Mouse (Mus musculus) spleen, adult 2 months (tissue): ENCODE data around the gene Tax1bp1. TPM values are rescaled to one million over a fixed set of nuclear protein-coding genes. Genes with fewer than 3 reads are reported as not detected.

ENCODE experiments used
- DNase-seq, 2 experiments: peaks; one replicate each; pipeline versions ENCODE4 v3.0.0 to v3.0.0-alpha.2; 2012 to 2021; ENCODE audit warnings: low spot score in 2 of 2, low read depth in 1 of 2
- H3K27ac ChIP-seq: fragments of 200-500 bp; 2 replicates; pipeline ENCODE4 v1.5.1; 2012; ENCODE audit warnings: low read length, inconsistent platforms; ENCODE audit not compliant: insufficient read depth
- H3K27me3 ChIP-seq: fragments of 200-500 bp; 2 replicates; pipeline ENCODE4 v1.6.1; 2012; ENCODE audit warnings: mild to moderate bottlenecking, moderate library complexity, low read length, inconsistent platforms; ENCODE audit not compliant: control insufficient read depth, insufficient read depth
- H3K36me3 ChIP-seq: fragments of 200-500 bp; 2 replicates; pipeline ENCODE4 v1.6.1; 2012; ENCODE audit warnings: mild to moderate bottlenecking, low read length, inconsistent platforms; ENCODE audit not compliant: control insufficient read depth, insufficient read depth
- H3K4me1 ChIP-seq: fragments of 200-500 bp; 2 replicates; pipeline ENCODE4 v1.6.1; 2011; ENCODE audit warnings: inconsistent platforms; ENCODE audit not compliant: control insufficient read depth, insufficient read depth, insufficient read length
- H3K4me3 ChIP-seq: fragments of 200-500 bp; 2 replicates; pipeline ENCODE4 v1.5.1; 2011; ENCODE audit warnings: mild to moderate bottlenecking, inconsistent platforms; ENCODE audit not compliant: insufficient read depth, insufficient read length; ENCODE audit errors: extremely low read depth
- CTCF ChIP-seq: fragments of 200-500 bp; IDR thresholded peaks from 2 replicates; pipeline ENCODE4 v1.5.1; 2011; ENCODE audit warnings: mild to moderate bottlenecking, inconsistent platforms; ENCODE audit not compliant: insufficient read depth, insufficient read length, insufficient replicate concordance; ENCODE audit errors: extremely low read depth
- POLR2A ChIP-seq: fragments of 200-500 bp; IDR thresholded peaks from 2 replicates; pipeline ENCODE4 v1.6.1; 2011; ENCODE audit warnings: low read depth, low read length, inconsistent platforms
- WGBS: fragments of 180-500 bp; shearing (Covaris S2); methylation state at CpG from one replicate; pipeline ENCODE4 v1.1.7; 2018; 5-methylcytosine and 5-hydroxymethylcytosine counted together
- polyA plus RNA-seq: library from polyadenylated mRNA; depleted of rRNA; stranded (reverse); fragments of >200 nt; gene quantifications from 2 replicates; pipeline ENCODE4 v1.2.3, GENCODE M21; 2012

Gene Tax1bp1
- polyA plus RNA-seq, 1 experiment = 16.6 TPM

GRCm38 (mm10) chr6:52703263-52703662, 10.3 kb upstream of the Tax1bp1 start:
- WGBS = 71% methylated on average over 2 of the region's 2 CpGs
- no peaks in the 10 kb centered on the region for H3K27me3 ChIP-seq
- no peak overlapping the region for H3K27ac ChIP-seq
- DNase-seq = no peak
- H3K4me1 ChIP-seq = peaks cover 6% of the 10 kb centered on the region; the same call in 1 of the 2 replicates
- TF ChIP-seq CTCF (no peak), POLR2A (no peak)
- H3K36me3 ChIP-seq = no peaks in the 10 kb centered on the region
- H3K4me3 ChIP-seq = no peak overlapping the region

GRCm38 (mm10) chr6:52705280-52705679, 8.2 kb upstream of the Tax1bp1 start:
- DNase-seq = no peak
- Histone ChIP-seq H3K27ac (no peak overlapping the region), H3K27me3 (no peaks in the 10 kb centered on the region), H3K4me1 (no peaks in the 10 kb centered on the region), H3K4me3 (no peak overlapping the region), H3K36me3 (no peaks in the 10 kb centered on the region)
- TF ChIP-seq POLR2A = no peak
- TF ChIP-seq CTCF = no peak

GRCm38 (mm10) chr6:52707815-52708214, 5.7 kb upstream of the Tax1bp1 start:
- DNase-seq = no peak
- no peak overlapping the region for H3K4me3 ChIP-seq
- 97% methylated on average over 5 of the region's 5 CpGs for WGBS
- H3K27ac ChIP-seq = no peak overlapping the region
- no peak for TF ChIP-seq POLR2A
- no peak for TF ChIP-seq CTCF
- H3K36me3 ChIP-seq = no peaks in the 10 kb centered on the region
- H3K4me1 ChIP-seq = peaks cover 8% of the 10 kb centered on the region
- H3K27me3 ChIP-seq = no peaks in the 10 kb centered on the region

- H3K27me3 ChIP-seq = no peaks in the 10 kb centered on the region
- no peak for DNase-seq
- H3K36me3 ChIP-seq = no peaks in the 10 kb centered on the region
- no peak overlapping the region; the same call in 1 of the 2 replicates for H3K4me3 ChIP-seq
- H3K27ac ChIP-seq = peak overlapping the region; percentile 73
- no peak for TF ChIP-seq POLR2A
- TF ChIP-seq CTCF = no peak
- H3K4me1 ChIP-seq = peaks cover 8% of the 10 kb centered on the region
- WGBS = 7% methylated on average over 2 of the region's 2 CpGs
These were observed 966 bp upstream of the Tax1bp1 start for GRCm38 (mm10) chr6:52712563-52712962.

GRCm38 (mm10) chr6:52713897-52714509, 474 bp downstream of the Tax1bp1 start:
- Histone ChIP-seq H3K27me3 (no peaks in the 10 kb centered on the region), H3K27ac (peak overlapping the region; percentile 98), H3K36me3 (no peaks in the 10 kb centered on the region), H3K4me1 (peaks cover 10% of the 10 kb centered on the region), H3K4me3 (peak overlapping the region; percentile 95)
- peak; percentile 75 to 77 for DNase-seq
- under 1% methylated on average over 52 of the region's 52 CpGs for WGBS
- TF ChIP-seq POLR2A (no peak), CTCF (no peak)

GRCm38 (mm10) chr6:52717493-52718192, 4.1 kb downstream of the Tax1bp1 start:
- H3K4me1 ChIP-seq = peaks cover 2% of the 10 kb centered on the region
- WGBS = 56% methylated on average over 5 of the region's 5 CpGs

GRCm38 (mm10) chr6:52724805-52725439, 11.4 kb downstream of the Tax1bp1 start:
- Histone ChIP-seq H3K4me3 (no peak overlapping the region), H3K36me3 (peaks cover 19% of the 10 kb centered on the region), H3K27me3 (no peaks in the 10 kb centered on the region), H3K27ac (no peak overlapping the region), H3K4me1 (no peaks in the 10 kb centered on the region; the same call in 1 of the 2 replicates)
- DNase-seq = peak; percentile 41 to 56
- 59% methylated on average over 8 of the region's 8 CpGs for WGBS
- peak; percentile 34; the same call in 1 of the 2 replicates for TF ChIP-seq CTCF
- TF ChIP-seq POLR2A = no peak

More at GRCm38 (mm10) chr6:52717493-52718192, 4.1 kb downstream of the Tax1bp1 start:
- peaks cover 2% of the 10 kb centered on the region; the same call in 1 of the 2 replicates for H3K36me3 ChIP-seq
- no peak for DNase-seq
- no peaks in the 10 kb centered on the region for H3K27me3 ChIP-seq
- H3K4me3 ChIP-seq = no peak overlapping the region
- TF ChIP-seq POLR2A = no peak
- TF ChIP-seq CTCF = no peak
- H3K27ac ChIP-seq = no peak overlapping the region
